Mouse (Mus musculus) liver, adult 2 months (tissue): ENCODE measurements around the gene Aktip. TPM values are rescaled to one million over a fixed set of nuclear protein-coding genes. Genes with fewer than 3 reads are reported as not detected.

ENCODE experiments used
- DNase-seq: peaks from one replicate; pipeline ENCODE4 v3.0.0-alpha.2; 2011; ENCODE audit warnings: low read depth, low spot score; ENCODE audit errors: extremely low read depth
- H3K27ac ChIP-seq: fragments of 200-500 bp; replicated peaks from 2 replicates; pipeline ENCODE4 v1.5.1; 2012; ENCODE audit warnings: low read depth, mild to moderate bottlenecking, control low read depth, inconsistent platforms, low read length; ENCODE audit not compliant: insufficient read depth
- H3K27me3 ChIP-seq: fragments of 200-500 bp; 2 replicates; pipeline ENCODE4 v1.6.1; 2012; ENCODE audit warnings: mild to moderate bottlenecking, moderate library complexity, low read length, inconsistent platforms; ENCODE audit not compliant: control insufficient read depth, insufficient read depth
- H3K36me3 ChIP-seq: fragments of 200-500 bp; 2 replicates; pipeline ENCODE4 v1.6.1; 2012; ENCODE audit warnings: low read length, inconsistent platforms; ENCODE audit not compliant: control insufficient read depth, insufficient read depth
- H3K4me1 ChIP-seq: fragments of 200-500 bp; 2 replicates; pipeline ENCODE4 v1.6.1; 2011; ENCODE audit warnings: low read length; ENCODE audit not compliant: control insufficient read depth, insufficient read depth
- H3K4me3 ChIP-seq: fragments of 200-500 bp; 2 replicates; pipeline ENCODE4 v1.5.1; 2011; ENCODE audit warnings: low read depth, mild to moderate bottlenecking, control low read depth, low read length, moderate library complexity; ENCODE audit not compliant: insufficient read depth
- H3K79me2 ChIP-seq: fragments of 200-500 bp; 2 replicates; pipeline ENCODE4 v1.6.1; 2012; ENCODE audit warnings: inconsistent platforms, mild to moderate bottlenecking, low read length, moderate library complexity; ENCODE audit not compliant: control insufficient read depth, insufficient read depth
- H3K9ac ChIP-seq: fragments of 200-500 bp; 2 replicates; pipeline ENCODE4 v1.6.1; 2012; ENCODE audit warnings: low read depth, mild to moderate bottlenecking, control low read depth, inconsistent platforms, low read length
- CTCF ChIP-seq: fragments of 200-500 bp; IDR thresholded peaks from 2 replicates; pipeline ENCODE4 v1.5.1; 2011; ENCODE audit warnings: low read depth, low read length, control low read depth
- POLR2A ChIP-seq: fragments of 200-500 bp; IDR thresholded peaks from 2 replicates; pipeline ENCODE4 v1.6.1; 2011; ENCODE audit warnings: low read length, control low read depth; ENCODE audit not compliant: insufficient read depth; ENCODE audit errors: extremely low read depth
- WGBS: fragments of 180-500 bp; shearing (Covaris S2); methylation state at CpG from one replicate; pipeline ENCODE4 v1.1.7; 2018; 5-methylcytosine and 5-hydroxymethylcytosine counted together
- polyA plus RNA-seq: library from polyadenylated mRNA; depleted of rRNA; stranded (reverse); fragments of >200 nt; gene quantifications from 2 replicates; pipeline ENCODE4 v1.2.3, GENCODE M21; 2012; rRNA removed
- total RNA-seq: library from RNA; depleted of rRNA; stranded (reverse); fragments of >200 nt; gene quantifications from 2 replicates; pipeline ENCODE4 v1.2.3, GENCODE M21; 2014; rRNA removed

Gene Aktip
- total RNA-seq (9.6 and 9.9 TPM in 2 replicates), polyA plus RNA-seq (8.9 and 9.9 TPM in 2 replicates)

GRCm38 (mm10) chr8:91199876-91200275 lies at the start of gene Aktip:
Aktip (minus strand) TSS chr8:91199976.
- Histone ChIP-seq H3K9ac (no peak within 1 kb of the TSS), H3K79me2 (no peaks in the 10 kb centered on the region), H3K27me3 (no peaks in the 10 kb centered on the region), H3K36me3 (no peaks in the 10 kb centered on the region), H3K4me1 (no peaks in the 10 kb centered on the region), H3K4me3 (no peak within 1 kb of the TSS), H3K27ac (no peak within 1 kb of the TSS)
- 94% methylated on average over 7 of the region's 7 CpGs for WGBS
- DNase-seq: no peak
- no peak for TF ChIP-seq POLR2A
- no peak for TF ChIP-seq CTCF

DNA sequence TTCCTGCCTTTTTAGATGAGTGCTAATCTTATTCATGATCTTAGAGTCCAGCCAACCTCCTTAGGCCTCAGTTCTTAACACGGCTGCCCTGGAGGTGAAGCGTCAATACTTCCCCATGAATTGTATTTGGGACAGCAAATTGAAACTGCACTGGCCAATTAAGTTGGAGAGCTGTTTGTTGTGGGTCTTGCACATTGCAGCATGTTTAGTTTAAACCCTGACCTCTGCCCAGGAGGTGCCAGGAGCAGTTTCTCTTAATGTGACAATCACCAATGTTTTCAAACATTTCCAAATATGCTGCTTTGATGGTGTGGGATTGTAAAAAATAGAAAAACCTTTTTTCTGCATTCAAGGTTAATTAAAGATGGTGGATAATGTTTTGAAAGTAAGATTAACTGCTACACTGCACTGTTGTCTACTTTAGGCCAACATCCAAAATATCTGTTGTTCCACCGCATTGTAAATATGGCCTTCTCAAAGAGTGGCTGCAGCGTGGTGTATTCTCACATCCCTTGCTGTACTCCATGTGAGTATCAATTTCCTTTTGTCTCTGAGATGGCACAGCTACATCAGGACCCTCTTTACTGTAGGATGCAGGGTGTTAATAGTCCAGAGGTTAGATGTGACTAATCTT lies 46.2 kb upstream of the Aktip start:
- H3K4me1 ChIP-seq: peaks cover 6% of the 10 kb centered on the region; the same call in 1 of the 2 replicates
- TF ChIP-seq CTCF (no peak), POLR2A (no peak)
- peak; percentile 69 for DNase-seq
- WGBS: 43% methylated on average over 4 of the region's 4 CpGs
- no peaks in the 10 kb centered on the region for H3K27me3 ChIP-seq
- no peak overlapping the region for H3K9ac ChIP-seq
- H3K79me2 ChIP-seq: no peaks in the 10 kb centered on the region
- H3K27ac ChIP-seq: 0 out of 2 replicates have a peak overlapping the region, but pooled peaks have one; percentile 35
- H3K36me3 ChIP-seq: peaks cover 6% of the 10 kb centered on the region; the same call in 1 of the 2 replicates
- H3K4me3 ChIP-seq: no peak overlapping the region

- no peaks in the 10 kb centered on the region for H3K27me3 ChIP-seq
- H3K9ac ChIP-seq: no peak overlapping the region
- no peak for DNase-seq
- WGBS: 95% methylated on average over 1 of the region's 1 CpGs
- peaks cover 6% of the 10 kb centered on the region; the same call in 1 of the 2 replicates for H3K4me1 ChIP-seq
- H3K27ac ChIP-seq: no peak overlapping the region
- H3K79me2 ChIP-seq: no peaks in the 10 kb centered on the region
- H3K36me3 ChIP-seq: no peaks in the 10 kb centered on the region
- TF ChIP-seq POLR2A (no peak), CTCF (no peak)
- no peak overlapping the region for H3K4me3 ChIP-seq
Measured at GRCm38 (mm10) chr8:91242721-91243120, 42.9 kb upstream of the Aktip start.

- H3K27me3 ChIP-seq: no peaks in the 10 kb centered on the region
- no peak overlapping the region for H3K9ac ChIP-seq
- no peaks in the 10 kb centered on the region for H3K79me2 ChIP-seq
- no peak overlapping the region for H3K4me3 ChIP-seq
- DNase-seq: no peak
- TF ChIP-seq POLR2A (no peak), CTCF (no peak)
- H3K27ac ChIP-seq: no peak overlapping the region
- H3K4me1 ChIP-seq: peaks cover 6% of the 10 kb centered on the region; the same call in 1 of the 2 replicates
- WGBS: 87% methylated on average over 8 of the region's 8 CpGs
- H3K36me3 ChIP-seq: no peaks in the 10 kb centered on the region
Measured at GRCm38 (mm10) chr8:91241873-91242519, 42.2 kb upstream of the Aktip start.

GRCm38 (mm10) chr8:91241371-91241770 lies 41.6 kb upstream of the Aktip start:
- Histone ChIP-seq H3K4me1 (peaks cover 6% of the 10 kb centered on the region; the same call in 1 of the 2 replicates), H3K36me3 (no peaks in the 10 kb centered on the region), H3K27ac (no peak overlapping the region), H3K79me2 (no peaks in the 10 kb centered on the region), H3K9ac (no peak overlapping the region), H3K27me3 (no peaks in the 10 kb centered on the region), H3K4me3 (no peak overlapping the region)
- WGBS: 89% methylated on average over 5 of the region's 5 CpGs
- DNase-seq: no peak
- no peak for TF ChIP-seq POLR2A
- TF ChIP-seq CTCF: no peak

DNA sequence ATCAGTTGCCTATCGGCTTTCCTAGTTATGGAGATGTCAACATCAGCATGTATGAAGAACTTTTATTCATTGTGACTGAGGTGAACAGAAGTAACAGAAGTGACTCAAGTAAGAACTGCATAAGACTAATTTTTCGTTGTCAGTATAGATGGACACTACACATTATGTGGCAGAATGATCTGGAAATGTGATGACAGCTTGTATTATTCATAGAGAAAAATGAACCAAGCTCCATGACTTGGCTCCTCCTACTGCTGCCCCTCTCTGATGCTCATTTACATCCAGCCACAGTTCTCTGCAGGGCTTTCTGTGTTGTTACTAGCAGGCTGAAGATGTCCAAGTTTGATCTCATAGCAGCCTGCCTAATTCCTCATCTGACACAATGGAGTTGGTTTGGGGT lies 37.4 kb upstream of the Aktip start:
- no peaks in the 10 kb centered on the region; the same call in 1 of the 2 replicates for H3K36me3 ChIP-seq
- no peak for TF ChIP-seq CTCF
- no peak for TF ChIP-seq POLR2A
- DNase-seq: no peak
- no peak overlapping the region for H3K27ac ChIP-seq
- WGBS: 93% methylated on average over 2 of the region's 2 CpGs
- H3K4me1 ChIP-seq: no peaks in the 10 kb centered on the region
- H3K27me3 ChIP-seq: no peaks in the 10 kb centered on the region
- H3K9ac ChIP-seq: no peak overlapping the region
- H3K79me2 ChIP-seq: no peaks in the 10 kb centered on the region
- no peak overlapping the region for H3K4me3 ChIP-seq
